Comparison of ENCODE assay signal across 9 mouse cellular contexts in genomic region chr9:29585746-29586380, GRCm38 (mm10).
DNase-seq lines count a peak whose midpoint lies in the region; ATAC-seq and TF ChIP-seq lines count a peak whose summit lies in the region.
"Had no signal": no experiment of that assay in that cellular context is flagged by ENCODE, and none has a peak within 500 bp of the region (broad histone marks: within the 10 kb centered on the region; RNA-seq: fewer than 3 reads in every experiment).

No protein-coding gene starts in this region.

- H3K9me3 ChIP-seq in CH12.LX (replicated peaks; ENCODE audit: low read length), result peaks cover 76% of the 10 kb centered on the region
- H3K9me3 ChIP-seq: heart, embryonic 15.5 days had no signal

- H3K79me2 ChIP-seq in heart, adult 2 months (replicated peaks; ENCODE audit: control insufficient read depth, insufficient read depth, low read length), result no peaks in the 10 kb centered on the region
- H3K79me2 ChIP-seq in CH12.LX (replicated peaks; ENCODE audit: control insufficient read depth, extremely low read depth, insufficient read depth, poor library complexity, severe bottlenecking), result no peaks in the 10 kb centered on the region

- H3K4me1 ChIP-seq in heart, adult 2 months (ENCODE audit: control insufficient read depth, insufficient read depth, low read length), result peaks cover under 1% of the 10 kb centered on the region; the same call in 1 of the 2 replicates
- H3K4me1 ChIP-seq in CH12.LX (ENCODE audit: control insufficient read depth in 1 of 2, insufficient read depth in 2 of 2), result no peaks in the 10 kb centered on the region

- intact Hi-C loops in heart, adult 2 months (cut with DNase I), result no loop called here
- intact Hi-C loops in heart, postnatal 25 days (cut with DNase I), result loop anchor here (10.0 kb wide), 1 partner anchor 381 kb away; no protein-coding TSS in a partner anchor

- ATAC-seq in CD4-positive, CD25-positive, alpha-beta regulatory T cell, adult 4 months, result no peak

- dilution Hi-C loops in CH12.LX (cut with MboI; ENCODE audit: extremely low pct_ligation_motif_present, extremely low pct_unique_long_range_greater_than_20kb, low sequenced_read_pairs), result no loop called here

- H3K36me3 ChIP-seq in heart, adult 2 months (ENCODE audit: control insufficient read depth, insufficient read depth, low read length), result no peaks in the 10 kb centered on the region
- H3K36me3 ChIP-seq in CH12.LX (replicated peaks in 1 of 2; ENCODE audit: control insufficient read depth in 1 of 2, insufficient read depth in 1 of 2, low read length in 1 of 2), result no peaks in the 10 kb centered on the region
- H3K36me3 ChIP-seq: heart, embryonic 15.5 days had no signal

- TF ChIP-seq CTCF in heart, adult 2 months (IDR thresholded peaks at IDR 0.05), result peak; percentile 63
- peak in 1 of 2 experiments; percentile 16; a peak in 1 of 4 replicates for TF ChIP-seq CTCF in CH12.LX (conservative IDR thresholded peaks at IDR 0.05 in 1 of 2, IDR thresholded peaks at IDR 0.05 in 1 of 2; ENCODE audit: low read depth in 2 of 2, low read length in 2 of 2)

- no peak for TF ChIP-seq EP300 in heart, adult 2 months (IDR thresholded peaks at IDR 0.05; ENCODE audit: insufficient read depth, low read depth, low read length)
- no peak for TF ChIP-seq EP300 in CH12.LX (IDR thresholded peaks at IDR 0.05; ENCODE audit: low read length)

- TF ChIP-seq POLR2A in heart, adult 2 months (IDR thresholded peaks at IDR 0.05; ENCODE audit: insufficient read depth, low read depth, low read length), result no peak
- TF ChIP-seq POLR2A in CH12.LX (IDR thresholded peaks at IDR 0.05; ENCODE audit: low read depth, low read length), result no peak

- peak; percentile 0 for TF ChIP-seq RAD21 in CH12.LX (IDR thresholded peaks at IDR 0.05; ENCODE audit: low read depth, low read length)

- peak; percentile 21 to 23 for DNase-seq in heart, adult 2 months
- no peak for DNase-seq in heart, postnatal 25 days (ENCODE audit: low spot score)
- DNase-seq in CH12.LX (ENCODE audit: extremely low read depth), result no peak
- peak; percentile 82 for DNase-seq in cerebellum, adult 11 months
- DNase-seq in frontal cortex, postnatal 14 days (ENCODE audit: low spot score in 2 of 2), result peak; percentile 48 to 71
- DNase-seq in layer of hippocampus, postnatal 10 days (ENCODE audit: low spot score in 2 of 2), result peak; percentile 84 to 85
- peak; percentile 38 for DNase-seq in lung, postnatal 36 days

- in situ Hi-C loops in CH12.LX (cut with MboI; ENCODE audit: low pct_ligation_motif_present, low pct_unique_long_range_greater_than_20kb, low sequenced_read_pairs), result no loop called here

- H3K4me3 ChIP-seq in heart, adult 2 months, result no peak overlapping the region
- H3K4me3 ChIP-seq in CH12.LX (replicated peaks in 1 of 3; ENCODE audit: low read depth in 2 of 3, low read length in 2 of 3, poor library complexity in 1 of 3), result no peak overlapping the region
- H3K4me3 ChIP-seq: heart, embryonic 15.5 days had no signal

- WGBS in heart, adult 2 months, result 54% methylated on average over 8 of the region's 8 CpGs

- H3K4me2 ChIP-seq in CH12.LX (ENCODE audit: insufficient read depth, low read depth, poor library complexity, severe bottlenecking), result no peak overlapping the region
- H3K4me2 ChIP-seq: heart, embryonic 15.5 days had no signal

- H3K27me3 ChIP-seq in heart, adult 2 months (ENCODE audit: control insufficient read depth, insufficient read depth, low read length), result no peaks in the 10 kb centered on the region
- H3K27me3 ChIP-seq in CH12.LX (replicated peaks), result no peaks in the 10 kb centered on the region
- H3K27me3 ChIP-seq: heart, embryonic 15.5 days had no signal

- no peak overlapping the region for H3K9ac ChIP-seq in heart, adult 2 months (ENCODE audit: low read depth, low read length)
- no peak overlapping the region for H3K9ac ChIP-seq in CH12.LX (ENCODE audit: insufficient read depth, low read depth)
- H3K9ac ChIP-seq: heart, embryonic 15.5 days had no signal

- no peak overlapping the region for H3K27ac ChIP-seq in heart, adult 2 months
- no peak overlapping the region for H3K27ac ChIP-seq in CH12.LX (ENCODE audit: insufficient read depth, low read depth)
- H3K27ac ChIP-seq: heart, embryonic 15.5 days had no signal

TF ChIP-seq in CH12.LX, 34 proteins besides CTCF, POLR2A, EP300 and RAD21:
- TF ChIP-seq ZC3H11A (IDR thresholded peaks at IDR 0.05; ENCODE audit: low read depth, low read length) (no peak), SMC3 (IDR thresholded peaks at IDR 0.05; ENCODE audit: low read depth, low read length) (no peak), NELFE (IDR thresholded peaks at IDR 0.05; ENCODE audit: low read depth, low read length) (no peak), TCF12 (IDR thresholded peaks at IDR 0.05; ENCODE audit: low read depth, low read length) (no peak), E2F4 (IDR thresholded peaks at IDR 0.05; ENCODE audit: insufficient replicate concordance, low read depth, low read length) (no peak), MAX (IDR thresholded peaks at IDR 0.05; ENCODE audit: low read length) (no peak), USF2 (conservative IDR thresholded peaks at IDR 0.05; ENCODE audit: low read depth, low read length) (no peak), IRF4 (IDR thresholded peaks at IDR 0.05; ENCODE audit: low read depth, low read length) (no peak), MXI1 (IDR thresholded peaks at IDR 0.05; ENCODE audit: low read depth, low read length) (no peak), ZNF384 (IDR thresholded peaks at IDR 0.05; ENCODE audit: low read depth, low read length) (no peak), JUN (IDR thresholded peaks at IDR 0.05; ENCODE audit: insufficient read depth, low read depth, low read length) (no peak), CHD2 (IDR thresholded peaks at IDR 0.05; ENCODE audit: low read length) (no peak)

Comparison
In these comparisons a context has a peak if more than half of its experiments do, and no peak if none do; other contexts are left out.
1. DNase-seq: peak in heart, adult 2 months (2 of 2), cerebellum, adult 11 months (single experiment), frontal cortex, postnatal 14 days (2 of 2), layer of hippocampus, postnatal 10 days (2 of 2) and lung, postnatal 36 days (single experiment); none in heart, postnatal 25 days (single experiment) and CH12.LX (single experiment).